Mouse (Mus musculus) left cerebral cortex, postnatal 14 days (tissue): ENCODE data around the gene Flot2. TPM values are rescaled to one million over a fixed set of nuclear protein-coding genes. Genes with fewer than 3 reads are reported as not detected.
A peak's percentile ranks its signal among the peaks of the same experiment; 100 is the strongest.

Experiments used
- DNase-seq, 2 experiments: peaks; one replicate each; pipeline ENCODE4 v3.0.0; 2021 to 2022; ENCODE audit warnings: low spot score in 2 of 2, mixed read lengths in 1 of 2
- intact Hi-C: fragments of 180-260 bp; cut with DNase I; formaldehyde crosslinking; loops from one replicate; pipeline ENCODE4 v1.15.1; 2025
- microRNA-seq, 2 experiments: library from miRNA; unstranded; fragments of <30 nt; microRNA quantifications; one replicate each; pipeline ENCODE4 v1.2.0; 2022
- total RNA-seq, 2 experiments: library from RNA; stranded (reverse); gene quantifications; 2 replicates each; pipeline ENCODE4 v1.2.3; 2021

Gene Flot2
- total RNA-seq, 2 experiments from 2014 or later: 118 to 121 TPM

DNA sequence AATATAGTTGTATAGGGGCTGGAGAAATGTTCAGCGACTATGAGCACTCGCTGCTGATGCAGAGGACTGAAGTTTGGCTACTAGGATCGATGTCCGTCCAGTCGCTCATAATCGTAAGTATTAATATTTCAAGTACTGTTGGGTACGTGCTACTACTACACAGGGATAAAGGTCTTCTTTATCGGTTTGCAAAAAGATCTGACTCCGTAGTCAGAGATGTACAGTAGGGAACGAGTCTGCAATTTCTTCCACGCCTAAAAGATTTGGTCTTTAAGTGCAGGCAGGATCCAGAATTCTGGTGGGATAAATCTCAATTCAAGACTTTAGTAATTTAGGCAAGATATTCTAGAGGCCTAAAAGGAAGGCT, 56.4 kb downstream of the Flot2 start:
- intact Hi-C loops: no loop called here
- no peak for DNase-seq

DNA sequence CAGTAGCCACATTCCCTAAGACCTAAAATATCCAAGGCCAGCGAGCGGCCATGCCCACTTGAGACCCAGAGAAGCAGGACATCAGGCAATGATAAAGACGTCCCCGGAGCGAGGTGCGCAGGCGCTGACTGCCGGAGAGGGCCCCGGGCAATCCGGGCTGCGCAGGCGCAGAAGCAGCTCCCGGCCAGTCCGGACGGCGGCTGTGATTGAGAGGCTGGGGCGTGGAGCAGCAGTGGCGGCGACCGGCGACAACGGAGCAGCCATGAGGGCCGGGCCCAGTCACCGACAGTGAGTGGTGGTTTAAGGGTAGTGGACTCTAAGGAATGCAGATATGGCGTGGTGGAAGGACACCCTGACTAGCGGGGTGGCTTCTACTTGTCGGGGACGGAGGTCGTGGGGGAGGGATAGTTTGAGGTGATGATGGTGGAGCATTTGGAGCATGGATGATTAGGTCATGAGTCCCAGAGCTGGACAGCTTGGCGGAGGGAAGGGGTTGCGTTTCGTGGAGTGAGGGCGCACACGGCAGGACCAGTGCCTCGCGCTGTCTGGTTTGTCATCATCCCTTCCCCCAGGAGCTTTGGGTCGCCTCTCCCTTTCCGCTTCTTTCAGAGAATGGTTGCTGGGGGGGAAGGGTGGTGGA, 56.9 kb downstream of the Flot2 start, which contains the start of gene Fam222b:
Gene Fam222b, plus strand, starts transcription at position 157 of the 640 bp plus-strand sequence.
- intact Hi-C loops: loop anchor here (5.0 kb wide), 1 partner anchor 53 kb away; no protein-coding TSS in a partner anchor
- peak; percentile 92 to 93 for DNase-seq

DNA sequence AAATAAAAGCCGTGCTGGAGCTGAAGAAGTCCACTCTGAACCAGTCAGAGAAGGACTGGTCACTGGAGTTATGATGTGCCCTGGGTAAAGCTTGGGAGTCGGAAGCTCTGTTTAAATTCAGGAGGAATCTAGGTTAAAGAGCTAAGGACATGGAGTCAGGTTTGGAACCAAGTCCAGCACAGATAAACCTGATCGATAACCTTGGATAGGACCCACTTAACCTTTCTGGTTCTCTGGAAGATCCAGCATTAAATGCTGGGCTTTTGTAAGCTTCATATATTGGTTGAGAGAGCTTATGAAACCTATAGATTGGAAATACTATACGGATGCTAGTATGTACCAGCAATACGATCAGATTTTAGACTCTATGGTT, 57.4 kb downstream of the Flot2 start:
- DNase-seq: no peak
- intact Hi-C loops: loop anchor here (5.0 kb wide), 1 partner anchor 52 kb away; no protein-coding TSS in a partner anchor

DNA sequence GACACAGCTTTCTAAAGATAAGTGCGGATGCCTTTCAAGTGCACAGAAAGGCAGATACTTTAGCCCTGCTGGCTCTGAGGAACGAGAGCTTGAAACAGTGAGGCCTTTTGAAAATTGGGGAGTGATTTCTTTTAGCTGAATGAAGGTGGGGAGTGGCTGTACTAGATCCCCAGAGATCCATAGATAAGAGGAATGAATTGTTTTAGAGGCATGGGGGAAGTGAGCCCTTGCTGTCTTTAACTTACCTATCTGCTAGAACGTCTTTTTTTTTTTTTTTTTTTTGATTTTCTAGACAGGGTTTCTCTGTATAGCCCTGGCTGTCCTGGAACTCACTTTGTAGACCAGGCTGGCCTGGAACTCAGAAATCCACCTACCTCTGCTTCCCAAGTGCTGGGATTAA, 59.3 kb downstream of the Flot2 start:
- intact Hi-C loops: loop anchor here (5.0 kb wide), 1 partner anchor 50 kb away; no protein-coding TSS in a partner anchor
- no peak for DNase-seq

DNA sequence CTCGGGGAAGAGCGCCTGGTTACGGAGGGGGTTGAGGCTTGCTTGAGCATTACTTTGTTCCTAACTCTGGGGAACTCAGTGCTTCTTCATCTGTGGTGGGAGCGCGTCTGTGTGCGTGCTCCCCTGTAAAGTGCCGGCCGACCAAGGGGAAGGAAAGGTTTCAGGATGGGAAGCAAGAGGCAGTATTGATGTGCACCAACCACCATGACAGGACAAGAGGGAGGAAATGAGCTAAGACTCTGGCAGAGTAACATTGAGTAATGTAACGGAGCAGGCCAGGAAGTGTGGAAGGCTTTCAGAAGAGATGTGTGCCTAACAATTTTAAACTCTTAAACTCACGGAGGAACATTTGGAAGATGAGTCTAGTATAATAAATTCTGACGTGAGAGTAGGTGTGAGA, 63.0 kb downstream of the Flot2 start:
- intact Hi-C loops: no loop called here
- DNase-seq: no peak

DNA sequence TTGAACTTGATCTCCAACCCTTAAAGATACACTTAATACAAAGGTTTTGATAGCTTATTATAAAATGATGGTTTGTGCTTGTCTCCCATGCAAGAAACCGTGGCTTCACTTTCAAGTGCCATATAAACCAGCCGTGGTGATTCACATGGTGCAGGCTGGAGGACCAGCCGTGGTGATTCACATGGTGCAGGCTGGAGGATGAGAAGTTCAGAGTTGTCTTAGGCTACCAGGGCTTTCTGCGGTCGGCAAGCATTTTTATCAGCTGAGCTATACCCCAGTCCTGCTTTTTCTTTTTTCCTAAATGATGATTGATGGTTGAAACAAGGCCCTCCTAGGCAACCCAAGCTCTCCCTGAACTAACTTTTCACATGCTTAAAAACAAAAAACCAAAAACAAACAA, 64.4 kb downstream of the Flot2 start:
- DNase-seq: no peak
- intact Hi-C loops: no loop called here

DNA sequence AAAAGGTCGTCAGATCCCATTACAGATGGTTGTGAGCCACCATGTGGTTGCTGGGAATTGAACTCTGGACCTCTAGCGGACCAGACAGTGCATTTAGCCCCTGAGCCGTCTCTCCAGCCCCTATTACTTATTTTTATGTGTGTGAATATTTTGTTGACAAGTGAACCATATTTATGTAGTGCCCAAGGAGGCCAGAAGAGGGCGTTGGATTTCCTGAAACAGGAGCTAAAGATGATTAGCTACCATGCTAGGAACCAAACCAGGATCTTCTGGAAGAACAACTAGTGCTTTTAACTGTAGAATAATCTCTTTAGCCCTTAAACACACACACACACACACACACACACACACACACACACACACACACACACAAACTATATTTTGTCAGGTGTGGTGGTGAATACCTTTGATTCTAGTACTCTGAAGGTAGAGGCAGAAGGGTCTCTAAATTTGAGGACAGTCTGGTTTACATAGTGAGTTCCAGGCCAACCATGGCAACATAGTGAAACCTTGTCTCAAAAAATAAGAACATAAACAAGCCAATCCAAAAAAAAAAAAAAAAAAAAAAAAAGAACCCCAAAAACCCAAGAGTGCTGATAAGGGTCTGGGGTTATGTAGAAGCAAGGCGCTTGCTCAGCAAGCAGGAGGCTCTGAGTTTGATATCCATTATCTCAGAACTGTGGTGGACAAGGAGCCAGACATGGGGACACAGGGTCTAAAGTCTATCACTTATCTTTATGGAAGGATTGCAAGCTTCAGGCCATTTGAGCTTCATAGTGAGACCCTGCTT, 65.4 kb downstream of the Flot2 start:
- intact Hi-C loops: no loop called here

DNA sequence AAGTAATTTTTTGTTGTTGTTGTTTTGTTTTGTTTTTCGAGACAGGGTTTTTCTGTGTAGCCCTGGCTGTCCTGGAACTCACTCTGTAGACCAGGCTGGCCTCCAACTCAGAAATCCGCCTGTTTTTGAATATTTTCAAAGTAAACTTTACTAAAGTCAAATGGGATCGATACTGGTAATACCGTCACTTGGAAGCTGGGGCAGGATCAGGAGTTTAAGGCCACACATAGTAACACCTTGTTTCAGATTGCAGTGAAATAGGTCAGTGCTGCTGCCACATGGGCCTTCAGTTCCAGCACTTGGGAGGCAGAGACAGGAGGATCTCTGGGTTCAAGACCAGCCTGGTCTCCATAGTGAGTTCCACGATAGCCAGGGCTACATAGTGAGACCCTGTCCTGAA, 66.8 kb downstream of the Flot2 start:
- DNase-seq: no peak
- intact Hi-C loops: no loop called here

More for the DNA sequence above, 65.4 kb downstream of the Flot2 start:
- DNase-seq: no peak

Small RNA genes within 50 kb of the gene (microRNA-seq; reads per million reads assigned to microRNA genes)
- gene Mir144: 15.8 to 57.9 reads per million in 2 experiments
- gene Mir451a: 0 reads per million in 2 experiments
- 0 reads per million in 2 experiments for gene Mir451b

Other genes with a start within 250 kb of the Flot2 start
- gene Pipox, start 143.8 kb upstream of the Flot2 start, total RNA-seq: under 1 TPM; 0.18 to 0.70 TPM
- 100 to 1,000 TPM; 153 to 196 TPM for gene Sez6, start 107.1 kb upstream of the Flot2 start, total RNA-seq
- gene Phf12, start 55.2 kb upstream of the Flot2 start, total RNA-seq: 10 to 100 TPM; 45.5 to 48.3 TPM
- 10 to 100 TPM; 14.8 to 16.4 TPM for gene Dhrs13, start 5.7 kb upstream of the Flot2 start, total RNA-seq
- 10 to 100 TPM; 18.9 to 19.5 TPM for gene Eral1, start 42.5 kb downstream of the Flot2 start, total RNA-seq
- 10 to 100 TPM; 28.8 to 29.9 TPM for gene Fam222b, start 56.7 kb downstream of the Flot2 start, total RNA-seq
- 10 to 100 TPM; 20.7 to 23.3 TPM for gene Traf4, start 127.7 kb downstream of the Flot2 start, total RNA-seq
- gene Nek8, start 138.7 kb downstream of the Flot2 start, total RNA-seq: 1 to 10 TPM; 3.3 to 3.5 TPM
- gene Tlcd1, start 138.8 kb downstream of the Flot2 start, total RNA-seq: 10 to 100 TPM; 27.4 to 29.6 TPM
- gene Rpl23a, start 145.7 kb downstream of the Flot2 start, total RNA-seq: 100 to 1,000 TPM; 643 to 660 TPM
- gene Rab34, start 150.5 kb downstream of the Flot2 start, total RNA-seq: 10 to 100 TPM; 32.6 to 34.5 TPM
- 1 to 10 TPM; 5.1 to 6.7 TPM for gene Proca1, start 155.5 kb downstream of the Flot2 start, total RNA-seq
- gene Sdf2, start 207.8 kb downstream of the Flot2 start, total RNA-seq: 10 to 100 TPM; 67.7 to 70.3 TPM
- gene Supt6, start 208.1 kb downstream of the Flot2 start, total RNA-seq: 10 to 100 TPM; 89.6 to 96.1 TPM
- 100 to 1,000 TPM; 171 to 187 TPM for gene 2610507B11Rik, start 223.8 kb downstream of the Flot2 start, total RNA-seq